8 mouse cellular contexts compared by ENCODE assay signal in genomic region chr16:20629731-20630634, GRCm38 (mm10). TPM values are rescaled to one million over a fixed set of nuclear protein-coding genes. Genes with fewer than 3 reads are reported as not detected.
DNase-seq lines count a peak whose midpoint lies in the region; ATAC-seq and TF ChIP-seq lines count a peak whose summit lies in the region.

Ece2 (plus strand) TSS chr16:20629828.

- H3K4me2 ChIP-seq in embryonic facial prominence, embryonic 12.5 days (replicated peaks) = peak within 1 kb of the TSS; percentile 93
- peak within 1 kb of the TSS; percentile 90 for H3K4me2 ChIP-seq in hindbrain, embryonic 13.5 days
- H3K4me2 ChIP-seq in liver, embryonic 13.5 days = peak within 1 kb of the TSS; percentile 68

- peak within 1 kb of the TSS; percentile 52 for H3K4me3 ChIP-seq in left cerebral cortex, adult 2 months
- peak within 1 kb of the TSS; percentile 50 for H3K4me3 ChIP-seq in embryonic facial prominence, embryonic 12.5 days
- H3K4me3 ChIP-seq in hindbrain, embryonic 13.5 days = peak within 1 kb of the TSS; percentile 67
- H3K4me3 ChIP-seq in liver, embryonic 13.5 days (replicated peaks) = peak within 1 kb of the TSS; percentile 50

- no peak for TF ChIP-seq CTCF in left cerebral cortex, adult 2 months (IDR thresholded peaks at IDR 0.05)

- WGBS in embryonic facial prominence, embryonic 12.5 days = 8% methylated on average over 54 of the region's 54 CpGs
- WGBS in hindbrain, embryonic 13.5 days = 7% methylated on average over 49 of the region's 54 CpGs
- WGBS in liver, embryonic 13.5 days (ENCODE audit: insufficient replicate concordance) = 11% methylated on average over 54 of the region's 54 CpGs

- peak; percentile 56 for ATAC-seq in embryonic facial prominence, embryonic 12.5 days (ENCODE audit: insufficient number of reproducible peaks, insufficient read depth, low FRiP score, low TSS enrichment)
- ATAC-seq in hindbrain, embryonic 13.5 days (ENCODE audit: low FRiP score) = peak; percentile 67
- ATAC-seq in liver, embryonic 13.5 days (ENCODE audit: low read depth) = no peak

- H3K27me3 ChIP-seq in embryonic facial prominence, embryonic 12.5 days = peaks cover 11% of the 10 kb centered on the region
- H3K27me3 ChIP-seq in hindbrain, embryonic 13.5 days = no peaks in the 10 kb centered on the region
- peaks cover 54% of the 10 kb centered on the region for H3K27me3 ChIP-seq in liver, embryonic 13.5 days

- H3K27ac ChIP-seq in left cerebral cortex, adult 2 months = peak within 1 kb of the TSS; percentile 30; the same call in 1 of the 2 replicates
- no peak within 1 kb of the TSS for H3K27ac ChIP-seq in embryonic facial prominence, embryonic 12.5 days
- peak within 1 kb of the TSS; percentile 66 for H3K27ac ChIP-seq in hindbrain, embryonic 13.5 days
- H3K27ac ChIP-seq in liver, embryonic 13.5 days = no peak within 1 kb of the TSS

- H3K9me3 ChIP-seq in embryonic facial prominence, embryonic 12.5 days = no peaks in the 10 kb centered on the region
- no peaks in the 10 kb centered on the region for H3K9me3 ChIP-seq in hindbrain, embryonic 13.5 days
- H3K9me3 ChIP-seq in liver, embryonic 13.5 days (replicated peaks) = no peaks in the 10 kb centered on the region

- no peaks in the 10 kb centered on the region for H3K36me3 ChIP-seq in embryonic facial prominence, embryonic 12.5 days
- H3K36me3 ChIP-seq in hindbrain, embryonic 13.5 days = peaks cover 8% of the 10 kb centered on the region
- H3K36me3 ChIP-seq in liver, embryonic 13.5 days = no peaks in the 10 kb centered on the region

- intact Hi-C loops in left cerebral cortex, adult 2 months (cut with DNase I) = no loop called here

- H3K4me1 ChIP-seq in embryonic facial prominence, embryonic 12.5 days = no peaks in the 10 kb centered on the region
- peaks cover 21% of the 10 kb centered on the region for H3K4me1 ChIP-seq in hindbrain, embryonic 13.5 days (replicated peaks)
- H3K4me1 ChIP-seq in liver, embryonic 13.5 days (replicated peaks) = peaks cover 5% of the 10 kb centered on the region

- DNase-seq in left cerebral cortex, adult 2 months (ENCODE audit: extremely low spot score in 1 of 2, low spot score in 2 of 2) = peak; percentile 33 to 41
- no peak for DNase-seq in left cerebral cortex, adult 9 months (ENCODE audit: low spot score in 2 of 2)
- DNase-seq in adrenal gland, postnatal 10 days = peak; percentile 56
- no peak for DNase-seq in liver, embryonic 13.5 days
- DNase-seq in retina, postnatal 1 day = peak; percentile 53
- DNase-seq in urinary bladder, postnatal 36 days (ENCODE audit: low spot score in 2 of 2) = no peak

- peak within 1 kb of the TSS; percentile 67 for H3K9ac ChIP-seq in embryonic facial prominence, embryonic 12.5 days
- H3K9ac ChIP-seq in hindbrain, embryonic 13.5 days = peak within 1 kb of the TSS; percentile 84
- H3K9ac ChIP-seq in liver, embryonic 13.5 days = no peak within 1 kb of the TSS

RNA-seq across cellular contexts. Expression of gene Ece2, which starts in this region (rescaled TPM):
- 10 to 100 TPM; 24.7 to 28.9 TPM for total RNA-seq in left cerebral cortex, adult 2 months (2021)
- 1 to 10 TPM; 7.5 to 9.1 TPM for total RNA-seq in adrenal gland, postnatal 10 days (2021)
- 7.5 and 7.7 TPM in 2 replicates for polyA plus RNA-seq in embryonic facial prominence, embryonic 12.5 days (2016; fragmentation: Nextera tagmentation; extraction: Ambion mirVana)
- polyA plus RNA-seq in hindbrain, embryonic 13.5 days (2015; fragmentation: Nextera tagmentation; extraction: Ambion mirVana) = 11.2 and 11.7 TPM in 2 replicates
- polyA plus RNA-seq in liver, embryonic 13.5 days (2015; fragmentation: Nextera tagmentation; extraction: Ambion mirVana) = 0.20 and 0.39 TPM in 2 replicates

Comparison
In these comparisons a context has a peak if more than half of its experiments do, and no peak if none do; other contexts are left out.
1. DNase-seq: peak in left cerebral cortex, adult 2 months (2 of 2), adrenal gland, postnatal 10 days (single experiment) and retina, postnatal 1 day (single experiment); none in left cerebral cortex, adult 9 months (0 of 2), liver, embryonic 13.5 days (single experiment) and urinary bladder, postnatal 36 days (0 of 2).
2. H3K27ac ChIP-seq: peak in left cerebral cortex, adult 2 months (single experiment) and hindbrain, embryonic 13.5 days (single experiment); none in embryonic facial prominence, embryonic 12.5 days (single experiment) and liver, embryonic 13.5 days (single experiment).
3. Peak in every context shown above with its lines, with median percentiles within 50 percentile points of each other: H3K4me3 ChIP-seq and H3K4me2 ChIP-seq.